Mouse (Mus musculus) T-helper 2 cell (primary cell): ENCODE results near the gene Ercc1.

ENCODE experiments used
- in situ Hi-C: fragments of 300-600 bp; cut with MboI, MseI; formaldehyde crosslinking; loops from one replicate; pipeline ENCODE4 v1.15.1; 2025; ENCODE audit warnings: high pct_unique_total_duplicates

Ercc1 gene

DNA sequence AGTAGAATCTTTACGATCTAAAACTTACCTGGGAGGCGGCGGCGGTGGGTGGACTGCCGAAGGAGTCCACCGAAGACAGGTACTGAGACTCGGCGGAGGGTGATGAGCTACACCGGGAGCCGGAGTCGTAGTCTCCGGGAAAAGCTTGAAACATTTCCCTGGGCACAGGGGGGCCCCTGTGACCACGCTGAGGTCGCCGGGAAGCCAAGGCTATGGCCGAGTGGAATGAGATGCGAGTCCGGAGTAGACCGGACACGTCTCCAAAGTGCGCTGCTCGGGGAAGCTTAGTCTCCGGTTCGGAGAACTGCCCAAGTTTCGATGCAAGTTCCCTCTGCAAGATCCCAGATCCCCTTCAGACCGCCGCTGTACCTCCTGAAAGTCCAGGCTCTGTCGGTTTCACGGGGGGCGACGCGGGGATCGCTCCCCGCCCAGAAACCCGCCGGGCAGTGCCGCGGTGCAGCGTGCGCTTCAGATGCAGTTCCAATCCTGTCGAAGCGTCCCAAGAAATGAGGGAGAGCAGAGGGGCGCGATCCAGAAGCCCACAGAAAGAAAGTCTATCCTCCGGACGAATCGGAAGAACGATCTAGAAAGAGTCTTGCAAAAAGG is 35.2 kb upstream of the Ercc1 start:
- in situ Hi-C loops: loop anchor here (5.0 kb wide), 1 partner anchor 33 kb away; the partner anchor contains the start of gene Ercc1

DNA sequence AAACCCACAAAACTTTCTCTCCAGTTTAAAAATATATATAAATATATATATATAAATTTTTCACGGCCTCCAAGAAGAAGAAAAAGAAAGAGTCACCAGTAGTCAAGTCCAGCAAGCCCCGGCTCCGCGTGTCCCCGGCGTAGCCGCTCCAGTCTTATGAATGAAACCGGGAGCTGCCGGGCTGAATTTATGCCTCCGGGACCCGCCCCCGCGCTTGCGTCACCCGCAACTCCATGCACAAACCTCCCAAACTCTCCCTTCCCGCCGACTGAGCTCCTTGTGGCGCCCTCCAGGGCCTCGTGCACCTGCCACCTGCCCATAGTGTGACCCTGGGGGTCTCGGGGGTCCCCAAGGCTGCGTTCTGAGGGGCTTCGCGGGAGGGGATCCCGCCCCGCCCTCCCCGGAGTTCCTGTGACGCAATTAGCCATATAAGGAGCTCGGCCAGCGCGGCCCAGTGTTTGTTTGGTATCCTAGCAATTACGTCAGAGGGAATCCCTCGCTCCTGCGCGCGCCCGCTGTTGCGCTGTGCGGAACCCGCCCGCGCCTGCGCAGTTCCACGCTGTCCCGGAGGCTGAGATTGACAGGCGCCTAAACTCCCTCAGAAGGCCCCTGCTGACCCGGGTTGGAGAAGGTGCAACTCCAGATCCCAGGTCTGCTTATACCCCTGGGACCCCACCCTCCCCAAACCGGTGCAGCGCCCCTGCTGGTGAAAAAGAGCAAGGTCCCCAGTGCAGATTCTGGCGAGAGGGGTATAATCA is 34.5 kb upstream of the Ercc1 start, which contains the start of gene Fosb:
Gene Fosb, minus strand, starts transcription at position 168 of the 758 bp plus-strand sequence.
- in situ Hi-C loops: loop anchor here (5.0 kb wide), 1 partner anchor 32 kb away; the partner anchor contains the start of gene Ercc1

DNA sequence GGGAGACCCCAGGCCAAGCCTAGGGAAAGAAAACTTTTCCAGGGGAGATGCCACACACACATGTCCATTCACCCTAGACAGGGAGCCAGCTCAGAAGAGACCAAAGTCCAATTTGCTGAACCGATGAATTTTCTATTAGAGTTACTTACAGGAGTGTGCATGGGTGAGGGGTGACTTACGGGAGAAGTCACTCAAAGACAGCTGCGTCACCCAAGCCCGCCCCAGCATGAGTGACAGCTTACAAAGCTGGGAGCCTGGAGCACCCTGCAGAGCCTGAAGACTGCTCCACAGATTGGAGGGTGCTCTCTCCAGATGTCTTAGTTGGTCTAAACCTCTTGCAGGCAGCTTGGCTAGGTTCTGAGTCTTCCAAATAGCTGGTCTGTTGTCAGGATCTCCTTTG is 32.6 kb upstream of the Ercc1 start:
- in situ Hi-C loops: no loop called here

DNA sequence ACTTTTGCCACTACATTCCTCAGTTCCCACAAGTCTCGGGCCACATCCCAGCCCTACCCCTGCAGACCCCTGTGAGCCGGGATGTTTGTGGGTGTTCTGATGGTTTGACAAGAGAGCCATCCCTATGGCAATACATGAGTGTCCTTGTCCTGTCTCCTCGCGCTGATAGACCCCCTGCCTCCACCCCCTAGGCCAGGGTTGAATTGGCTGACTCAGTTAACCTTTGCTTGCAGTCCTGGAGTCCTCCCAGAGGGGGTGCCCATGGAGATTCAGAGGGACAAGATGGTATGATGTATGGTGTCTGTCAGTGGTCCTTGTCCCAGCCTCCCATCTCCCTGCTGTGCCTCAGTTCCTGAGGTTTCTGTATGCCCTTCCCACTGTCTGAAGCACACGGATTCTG is 30.5 kb upstream of the Ercc1 start:
- in situ Hi-C loops: no loop called here

DNA sequence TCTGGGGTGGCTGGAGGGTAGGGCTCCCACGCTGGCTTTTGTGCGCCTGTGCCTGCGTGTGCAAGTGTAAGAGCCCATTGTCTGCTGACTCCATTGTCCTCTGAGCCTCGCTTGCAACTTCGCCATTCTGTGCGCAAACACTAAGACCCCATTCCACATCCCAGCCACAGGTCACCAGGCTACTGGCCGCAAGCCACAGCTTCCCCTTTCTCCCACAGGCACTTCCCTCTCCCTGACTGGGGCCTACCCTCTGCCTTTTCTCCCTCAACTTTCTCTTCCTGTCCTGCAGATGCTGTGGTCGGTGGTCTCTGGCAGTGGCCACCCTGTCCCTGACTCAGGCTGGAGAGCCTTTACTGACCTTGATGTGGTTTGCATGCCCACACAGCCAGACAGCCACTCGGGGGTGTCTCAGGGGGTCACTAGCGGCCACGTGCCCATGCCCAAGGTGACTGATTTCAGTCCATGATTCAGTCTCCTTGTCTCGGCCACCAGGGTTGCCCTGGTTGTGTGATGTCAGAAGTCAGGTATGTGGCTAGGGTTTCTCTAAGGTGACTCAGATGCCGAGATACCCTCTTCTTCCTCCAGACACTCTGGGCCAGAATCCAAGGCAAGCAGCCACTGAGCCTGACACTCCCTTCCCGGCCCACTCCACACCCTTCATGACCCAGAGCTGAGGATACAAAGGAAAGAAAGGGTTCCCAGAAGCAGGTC is 28.0 kb upstream of the Ercc1 start:
- in situ Hi-C loops: no loop called here

DNA sequence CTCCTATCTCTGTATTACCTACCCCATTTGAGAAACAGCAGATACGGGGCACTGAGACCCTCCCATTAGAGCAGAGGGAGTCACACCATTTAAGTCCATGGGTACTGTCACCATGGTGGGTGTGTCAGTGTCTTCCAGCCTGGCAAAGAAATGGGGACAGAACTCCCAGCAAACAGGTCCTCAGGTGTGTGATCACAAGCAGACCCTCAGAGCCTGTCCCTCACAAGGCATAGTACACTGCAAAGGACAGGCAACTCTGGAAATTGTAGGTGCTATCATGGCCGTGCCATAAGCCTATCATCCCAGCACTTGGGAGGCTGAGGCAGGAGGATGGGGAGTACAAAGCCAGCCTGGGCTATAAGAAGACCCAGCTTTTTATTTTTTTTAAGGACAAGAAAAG is 26.4 kb upstream of the Ercc1 start:
- in situ Hi-C loops: no loop called here

DNA sequence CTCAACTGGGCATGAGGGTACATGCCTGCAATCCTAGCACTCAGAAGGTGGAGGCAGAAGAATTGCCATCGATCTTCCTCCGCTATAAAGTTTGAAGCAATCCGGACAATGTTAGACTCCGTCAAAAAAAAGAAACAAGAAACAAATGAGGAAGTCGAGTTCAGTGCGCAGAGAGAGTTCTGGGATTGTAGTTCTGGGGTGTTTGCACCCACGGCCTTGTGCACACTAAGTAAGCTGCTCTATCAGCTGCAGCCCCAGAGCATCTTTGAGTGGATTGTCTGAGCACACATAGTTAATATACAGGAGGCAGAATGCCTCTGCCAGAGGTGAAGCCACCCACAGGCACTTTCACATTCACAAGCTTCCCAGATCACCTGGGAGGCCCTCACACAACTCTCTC is 25.9 kb upstream of the Ercc1 start:
- in situ Hi-C loops: no loop called here

DNA sequence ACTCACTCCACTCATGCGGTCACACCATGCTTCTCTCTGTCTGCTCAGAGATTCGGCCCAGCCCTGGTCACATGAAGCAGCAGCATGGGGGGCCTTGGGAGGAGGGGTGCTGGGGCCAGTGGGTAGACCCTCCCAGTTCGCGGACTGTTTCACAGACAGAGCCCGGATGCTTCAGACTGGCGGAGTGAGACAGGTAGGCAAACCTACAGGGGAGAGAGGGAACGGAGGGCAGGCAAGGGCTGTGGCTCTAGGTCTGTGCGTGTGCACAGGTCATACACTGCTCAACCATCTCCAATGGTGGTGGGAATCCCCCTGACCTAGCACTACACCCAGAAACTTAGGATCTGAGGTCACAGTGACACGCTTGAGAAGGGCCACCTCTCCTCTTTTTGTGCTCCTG is 25.1 kb upstream of the Ercc1 start:
- in situ Hi-C loops: no loop called here

DNA sequence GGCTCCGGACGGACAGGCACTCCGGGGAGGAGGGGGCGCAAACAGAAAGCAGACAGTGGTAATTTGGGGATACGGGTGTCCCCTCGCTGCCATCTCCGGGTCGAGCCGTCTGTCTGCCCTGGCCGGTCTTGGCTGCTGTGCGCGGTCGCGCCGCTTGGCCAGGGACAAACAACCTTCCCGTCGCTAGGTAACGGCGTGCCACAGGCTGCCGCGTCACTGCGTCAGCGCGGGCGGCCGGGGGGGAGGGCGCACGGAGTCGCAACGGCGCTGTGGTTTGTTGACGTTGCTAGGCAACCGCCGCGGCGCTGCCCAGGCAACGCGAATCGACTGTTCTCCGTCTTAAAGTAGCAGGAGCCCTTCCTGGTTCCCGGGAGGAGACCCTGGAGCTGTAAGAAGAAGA is 24.7 kb upstream of the Ercc1 start:
- in situ Hi-C loops: no loop called here

DNA sequence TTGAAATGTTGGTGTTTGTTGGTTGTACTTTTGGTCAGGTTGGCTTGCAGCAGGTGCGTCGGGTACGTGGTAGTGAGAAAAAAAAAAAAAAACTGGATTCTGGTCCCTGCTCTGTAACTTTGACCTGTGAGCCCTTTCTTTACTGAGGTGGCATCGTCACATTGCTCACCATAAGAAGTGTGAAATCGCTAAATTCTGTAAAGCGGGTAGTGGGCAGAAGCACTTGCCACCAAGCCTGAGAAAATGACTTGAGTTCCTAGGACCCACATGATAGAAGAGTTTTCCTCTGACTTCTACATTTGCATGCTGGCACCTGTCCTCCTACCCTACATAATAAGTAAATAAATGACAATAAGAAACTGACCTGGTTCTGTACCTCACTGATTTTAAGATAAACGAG is 23.9 kb upstream of the Ercc1 start:
- in situ Hi-C loops: no loop called here

DNA sequence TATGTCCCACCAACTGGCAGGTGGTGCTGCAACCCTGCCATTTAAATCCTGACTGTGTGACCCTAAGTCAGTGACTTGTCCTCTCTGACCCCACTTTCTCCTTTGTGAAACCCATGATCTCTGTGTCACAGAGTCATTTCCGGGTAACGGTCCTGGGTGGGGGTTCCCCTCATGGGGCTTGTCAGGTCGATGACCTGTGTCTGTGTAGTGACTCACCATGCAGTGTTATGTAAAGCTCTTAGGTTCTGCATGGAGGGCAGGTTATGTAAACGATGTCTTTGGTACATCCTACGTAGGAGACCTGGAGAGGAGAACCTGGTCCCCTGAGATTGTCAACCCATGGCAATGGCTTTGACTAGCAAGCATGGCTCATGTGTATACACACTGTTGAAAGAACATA is 23.1 kb upstream of the Ercc1 start:
- in situ Hi-C loops: no loop called here

DNA sequence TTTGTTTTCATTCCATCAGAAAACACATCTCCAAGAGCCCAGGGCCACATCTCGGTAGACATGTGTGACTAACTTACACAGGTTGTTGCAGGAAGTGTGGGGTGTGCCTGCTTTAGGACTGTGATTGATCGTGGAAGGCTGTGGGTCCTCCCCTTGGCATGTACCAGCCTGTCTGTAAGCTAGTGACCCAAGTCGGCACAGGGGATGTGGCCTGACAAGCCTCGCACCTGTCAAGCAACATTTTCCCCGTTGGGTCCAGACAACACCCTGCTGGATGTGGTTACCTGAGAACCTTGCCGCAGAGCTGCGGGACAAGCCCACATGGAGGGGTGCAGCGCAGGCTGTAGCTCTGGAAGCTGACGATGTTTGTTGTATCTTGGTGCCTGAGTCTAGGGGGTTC is 22.1 kb upstream of the Ercc1 start:
- in situ Hi-C loops: no loop called here

DNA sequence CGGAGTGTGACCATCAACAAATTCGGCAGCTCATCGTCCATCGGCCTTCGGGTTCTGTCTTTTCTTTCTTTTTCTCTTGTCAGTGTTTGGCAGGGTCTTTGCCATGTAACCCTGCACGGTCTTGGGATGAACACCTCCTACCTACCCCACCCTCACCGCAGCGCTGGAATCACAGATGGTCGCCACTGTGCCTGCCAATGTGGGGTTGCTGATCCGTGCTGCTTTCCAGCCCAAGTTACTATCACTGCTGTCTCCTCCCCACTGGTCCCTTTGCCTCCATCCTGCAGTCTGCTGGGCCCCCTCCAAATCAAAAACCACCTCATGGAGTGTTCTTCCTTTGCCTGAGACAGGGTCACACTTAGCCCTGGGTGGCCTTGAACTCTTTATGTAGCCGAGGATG is 20.4 kb upstream of the Ercc1 start:
- in situ Hi-C loops: no loop called here

DNA sequence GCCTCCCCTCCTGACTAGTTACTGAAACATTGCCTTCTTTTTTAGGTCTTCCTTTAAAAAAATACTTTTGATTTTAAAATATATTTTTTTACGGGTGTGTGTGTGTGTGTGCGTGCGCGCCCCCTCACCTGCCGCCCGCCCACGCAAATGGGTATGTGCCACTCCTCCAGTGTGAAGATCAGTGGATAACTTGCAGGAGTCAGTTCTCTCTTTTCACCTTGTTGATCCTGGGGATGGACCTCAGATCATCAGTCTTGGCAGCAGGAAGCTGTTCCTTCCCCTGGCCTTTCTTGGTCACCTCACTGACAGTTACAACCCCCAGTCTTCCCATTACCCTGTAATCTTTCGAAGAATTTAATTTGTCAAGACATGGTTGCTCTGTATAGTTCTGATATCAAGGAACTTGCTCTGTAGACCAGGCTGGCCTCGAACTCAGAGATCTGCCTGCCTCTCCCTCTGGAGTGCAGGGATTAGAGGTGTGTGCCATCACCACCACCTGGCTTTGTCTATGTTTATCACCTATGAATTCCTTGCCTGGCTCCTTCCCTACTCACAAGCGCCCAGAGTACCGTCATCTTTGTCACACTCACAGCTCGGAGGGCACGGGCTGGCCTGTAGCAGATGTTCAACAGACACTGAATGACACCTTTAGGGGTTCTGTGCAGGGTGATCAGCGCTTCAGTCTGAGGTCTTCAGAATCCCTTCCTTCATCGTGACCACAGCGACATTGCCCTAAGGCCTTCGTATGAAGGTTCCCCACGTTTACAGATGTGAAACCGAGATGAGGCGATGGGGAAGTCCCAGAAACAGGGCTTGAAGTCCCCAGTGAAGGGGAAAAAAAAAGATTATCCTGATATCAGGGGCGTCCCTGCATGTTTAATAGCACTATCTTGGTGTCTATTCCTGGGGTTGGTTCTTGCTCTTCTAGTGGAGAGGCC is 19.0 kb upstream of the Ercc1 start:
- in situ Hi-C loops: no loop called here

DNA sequence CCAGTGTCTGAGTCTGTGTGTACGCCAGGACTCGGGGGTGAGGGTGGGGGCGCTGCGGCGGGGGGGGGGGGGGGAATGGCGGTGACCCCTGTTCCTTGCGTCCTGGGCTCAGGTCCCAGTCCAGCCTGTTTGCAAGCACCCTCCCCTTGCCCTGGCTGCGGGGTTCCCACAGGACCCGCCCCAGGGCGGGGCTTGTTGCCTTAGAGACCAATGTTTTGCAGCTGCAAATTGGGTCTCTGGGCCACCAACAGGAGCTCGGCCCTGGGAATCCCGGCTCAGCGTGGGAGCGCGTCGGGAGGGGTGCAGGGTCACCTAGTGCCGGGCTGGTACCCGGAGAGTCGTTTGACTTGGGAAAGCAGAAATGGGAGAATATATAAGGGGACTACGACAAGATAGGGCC is 18.2 kb upstream of the Ercc1 start:
- in situ Hi-C loops: no loop called here

DNA sequence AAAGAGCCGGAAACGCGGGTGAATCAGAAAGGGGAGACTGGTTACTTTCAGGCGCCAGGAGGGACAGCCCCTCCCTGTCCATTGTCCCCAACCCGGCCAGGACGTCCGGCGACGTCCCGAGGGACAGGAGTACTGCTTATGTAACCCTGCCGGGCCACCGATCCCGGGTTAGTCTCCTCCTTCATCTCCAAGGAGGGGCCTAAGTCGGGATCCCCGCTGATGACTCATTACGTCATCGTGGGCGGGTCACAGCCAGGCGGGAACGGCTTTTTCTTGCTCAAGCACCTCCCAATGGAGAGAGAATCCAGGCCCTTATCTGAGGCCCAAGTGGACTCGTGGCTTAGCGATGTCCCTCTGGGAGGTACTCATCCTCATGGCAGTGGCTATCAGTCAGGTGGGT is 17.4 kb upstream of the Ercc1 start:
- in situ Hi-C loops: no loop called here

DNA sequence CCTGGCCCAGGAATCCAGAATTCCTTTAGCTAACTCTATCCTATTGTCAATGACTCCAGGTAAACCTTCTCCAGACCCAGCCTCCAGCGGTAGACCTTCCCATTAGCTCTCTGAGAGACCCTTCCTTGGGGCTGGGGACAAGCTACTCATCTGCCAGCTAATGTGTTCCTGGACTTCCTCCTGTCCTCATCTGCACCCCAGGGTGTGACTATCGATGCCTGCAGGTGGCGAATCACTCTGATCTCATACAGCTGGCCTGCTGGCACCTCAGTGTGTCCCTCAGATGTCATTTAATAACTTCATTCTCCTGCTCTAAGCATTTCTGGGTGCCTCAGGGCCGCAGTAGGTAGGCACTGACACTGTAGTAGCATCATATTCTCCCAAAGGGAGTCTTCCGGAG is 16.8 kb upstream of the Ercc1 start:
- in situ Hi-C loops: no loop called here

DNA sequence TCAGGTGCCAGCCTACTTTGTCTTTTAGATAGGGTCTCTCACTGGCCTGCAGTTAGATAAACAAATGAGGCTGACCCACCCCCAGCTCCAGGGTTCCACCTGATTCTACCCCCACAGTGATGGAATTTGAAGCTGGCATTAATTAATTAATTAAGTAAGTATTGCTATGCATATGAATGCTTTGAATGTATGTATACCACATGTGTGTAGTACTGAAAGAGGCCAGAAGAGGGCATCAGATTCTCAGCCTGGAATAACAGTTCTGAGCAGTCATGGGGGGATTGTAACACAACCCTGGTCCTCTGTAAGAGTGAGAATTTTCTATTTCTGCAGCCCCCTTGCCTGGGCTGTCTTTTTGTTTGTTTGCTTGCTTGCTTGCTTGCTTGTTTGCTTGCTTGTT is 16.2 kb upstream of the Ercc1 start:
- in situ Hi-C loops: no loop called here

DNA sequence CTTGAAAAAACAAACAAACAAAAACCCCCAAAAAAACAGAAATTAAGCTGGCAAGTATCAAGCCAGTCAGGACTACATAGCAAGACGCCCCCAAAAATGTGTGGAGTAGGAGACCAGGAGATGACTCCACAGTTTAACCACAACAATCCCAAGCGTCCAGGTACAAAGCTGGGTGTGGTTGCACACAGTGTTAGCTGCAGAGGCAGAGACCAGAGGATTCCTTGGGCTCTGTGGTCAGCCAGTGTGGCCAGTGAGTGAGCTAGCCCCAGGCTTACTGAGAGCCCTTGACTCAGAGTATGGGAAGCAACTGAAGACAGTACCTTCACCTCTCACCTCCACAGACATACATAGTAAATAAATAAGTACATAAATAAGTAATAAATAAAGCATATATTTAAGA is 12.7 kb upstream of the Ercc1 start:
- in situ Hi-C loops: no loop called here

DNA sequence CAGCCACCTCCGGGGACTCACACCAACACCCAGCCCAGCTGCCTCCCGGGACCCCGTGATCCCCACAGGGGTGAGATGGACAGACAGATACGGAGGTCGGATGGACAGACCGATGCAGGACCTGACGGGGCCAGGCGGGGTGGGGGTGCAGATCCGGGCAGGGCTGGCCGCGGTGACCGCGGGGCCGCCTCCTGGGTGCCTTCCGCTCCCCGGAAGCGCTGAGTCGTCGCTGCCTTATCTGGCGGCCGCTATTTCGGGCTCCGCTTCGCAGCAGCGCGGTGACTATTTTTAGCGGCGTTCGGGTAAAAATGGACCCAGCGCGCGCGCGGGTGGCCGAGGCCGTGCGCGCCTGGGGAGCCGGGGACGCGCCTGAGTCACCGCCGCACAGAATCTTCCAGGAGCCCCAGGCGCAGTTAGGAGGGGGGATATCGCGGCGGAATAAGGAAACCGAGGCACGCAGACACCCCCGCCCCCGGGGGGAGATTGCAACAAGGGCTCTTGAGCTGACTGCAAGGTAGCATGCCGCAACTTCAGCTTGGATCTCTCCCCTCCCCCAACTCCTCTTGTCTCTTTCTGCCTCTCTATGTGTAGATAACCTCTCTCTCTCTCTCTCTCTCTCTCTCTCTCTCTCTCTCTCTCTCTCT is 11.7 kb upstream of the Ercc1 start:
- in situ Hi-C loops: no loop called here

DNA sequence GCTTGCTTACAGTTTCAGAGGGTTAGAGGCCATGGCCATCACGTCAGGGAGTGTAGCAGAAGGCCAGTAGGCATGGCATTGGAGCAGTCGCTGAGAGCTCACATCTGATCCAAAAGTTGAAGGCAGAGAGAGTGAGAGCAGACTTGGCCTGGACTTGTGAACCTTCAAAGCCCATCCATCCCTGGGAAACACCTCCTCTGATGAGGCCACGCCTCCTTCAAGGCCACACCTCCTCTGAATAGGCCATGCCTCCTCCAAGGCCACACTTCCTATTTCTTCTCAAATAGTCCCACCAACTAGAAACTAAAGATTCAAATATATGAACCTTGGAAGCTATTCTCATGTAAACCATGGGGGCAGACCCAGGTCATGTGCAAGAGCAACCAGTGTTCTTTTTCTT is 9.0 kb upstream of the Ercc1 start:
- in situ Hi-C loops: no loop called here
